Mouse (Mus musculus) right cerebral cortex, postnatal 4 days (tissue): ENCODE data around the gene Gm45837.
A peak's percentile ranks its signal among the peaks of the same experiment; 100 is the strongest.

Source experiments
- DNase-seq: peaks from one replicate; pipeline ENCODE4 v3.0.0-alpha.2; 2022

Gene Gm45837

GRCm38 (mm10) chr7:101393015-101393414 is 17.7 kb upstream of the Gm45837 start:
- no peak for DNase-seq

- no peak for DNase-seq
Measured at GRCm38 (mm10) chr7:101393694-101394504, 16.8 kb upstream of the Gm45837 start.

GRCm38 (mm10) chr7:101394569-101394968 is 16.1 kb upstream of the Gm45837 start:
- no peak for DNase-seq

- DNase-seq, result no peak
Measured at GRCm38 (mm10) chr7:101395471-101395870, 15.2 kb upstream of the Gm45837 start.

GRCm38 (mm10) chr7:101397175-101397574 is 13.5 kb upstream of the Gm45837 start:
- no peak for DNase-seq

- no peak for DNase-seq
Measured at GRCm38 (mm10) chr7:101401510-101401909, 9.2 kb upstream of the Gm45837 start.

- no peak for DNase-seq
Measured at GRCm38 (mm10) chr7:101403831-101404230, 6.9 kb upstream of the Gm45837 start.

- DNase-seq, result peak; percentile 97
Measured at GRCm38 (mm10) chr7:101412796-101413195, 2.1 kb downstream of the Gm45837 start.

- no peak for DNase-seq
Measured at GRCm38 (mm10) chr7:101414209-101414608, 3.5 kb downstream of the Gm45837 start.

- DNase-seq, result peak; percentile 74
Measured at GRCm38 (mm10) chr7:101414661-101415511, 4.2 kb downstream of the Gm45837 start.

- DNase-seq, result peak; percentile 34
Measured at GRCm38 (mm10) chr7:101415512-101416100, 4.9 kb downstream of the Gm45837 start.

GRCm38 (mm10) chr7:101416391-101416790 is 5.7 kb downstream of the Gm45837 start:
- no peak for DNase-seq

- DNase-seq, result no peak
Measured at GRCm38 (mm10) chr7:101419013-101419770, 8.5 kb downstream of the Gm45837 start.

GRCm38 (mm10) chr7:101421529-101421928 is 10.8 kb downstream of the Gm45837 start, which contains the start of gene Pde2a:
Gene Pde2a, plus strand, starts transcription at chr7:101421691.
- DNase-seq, result peak; percentile 70

GRCm38 (mm10) chr7:101422069-101422468 is 11.4 kb downstream of the Gm45837 start:
- no peak for DNase-seq

GRCm38 (mm10) chr7:101422646-101423045 is 12.0 kb downstream of the Gm45837 start:
- DNase-seq, result no peak

GRCm38 (mm10) chr7:101423970-101424369 is 13.3 kb downstream of the Gm45837 start:
- no peak for DNase-seq

GRCm38 (mm10) chr7:101426692-101427091 is 16.0 kb downstream of the Gm45837 start:
- DNase-seq, result no peak

GRCm38 (mm10) chr7:101427736-101428135 is 17.1 kb downstream of the Gm45837 start:
- no peak for DNase-seq

- DNase-seq, result no peak
Measured at GRCm38 (mm10) chr7:101435038-101435437, 24.4 kb downstream of the Gm45837 start.

- DNase-seq, result no peak
Measured at GRCm38 (mm10) chr7:101437876-101438275, 27.2 kb downstream of the Gm45837 start.

GRCm38 (mm10) chr7:101443093-101443492 is 32.4 kb downstream of the Gm45837 start:
- no peak for DNase-seq

- DNase-seq, result no peak
Measured at GRCm38 (mm10) chr7:101444211-101444610, 33.5 kb downstream of the Gm45837 start.
